In genomic region chr14:62555309-62555829, GRCm38 (mm10) we compare ENCODE assay signal across 8 mouse cellular contexts. TPM values are rescaled to one million over a fixed set of nuclear protein-coding genes. Genes with fewer than 3 reads are reported as not detected.
DNase-seq lines count a peak whose midpoint lies in the region; ATAC-seq and TF ChIP-seq lines count a peak whose summit lies in the region.

Gene Fam124a (plus strand): TSS chr14:62555737.

- H3K4me2 ChIP-seq in embryonic facial prominence, embryonic 13.5 days: peak within 1 kb of the TSS; percentile 92
- peak within 1 kb of the TSS; percentile 96 for H3K4me2 ChIP-seq in limb, embryonic 11.5 days (ENCODE audit: low read depth, severe bottlenecking)
- H3K4me2 ChIP-seq in midbrain, embryonic 12.5 days (replicated peaks): peak within 1 kb of the TSS; percentile 83

- TF ChIP-seq POLR2A in kidney, adult 2 months (IDR thresholded peaks at IDR 0.05; ENCODE audit: low read depth, low read length): no peak
- TF ChIP-seq POLR2A in spleen, adult 2 months (IDR thresholded peaks at IDR 0.05; ENCODE audit: low read depth, low read length): no peak

- WGBS in embryonic facial prominence, embryonic 13.5 days: under 1% methylated on average over 51 of the region's 51 CpGs
- WGBS in kidney, adult 2 months: under 1% methylated on average over 51 of the region's 51 CpGs
- 1% methylated on average over 49 of the region's 51 CpGs for WGBS in limb, embryonic 11.5 days
- under 1% methylated on average over 51 of the region's 51 CpGs for whole genome bisulfite sequencing in midbrain, embryonic 12.5 days
- WGBS in spleen, adult 2 months: under 1% methylated on average over 46 of the region's 51 CpGs

- H3K9ac ChIP-seq in embryonic facial prominence, embryonic 13.5 days: peak within 1 kb of the TSS; percentile 70
- peak within 1 kb of the TSS; percentile 60 for H3K9ac ChIP-seq in limb, embryonic 11.5 days (ENCODE audit: low read length)
- peak within 1 kb of the TSS; percentile 74 for H3K9ac ChIP-seq in midbrain, embryonic 12.5 days (replicated peaks)

- 0 out of 2 replicates have a peak, but pooled peaks have one; percentile 21 for TF ChIP-seq CTCF in kidney, adult 2 months (conservative IDR thresholded peaks at IDR 0.05; ENCODE audit: insufficient read depth, insufficient read length, low read depth, low read length)
- TF ChIP-seq CTCF in spleen, adult 2 months (IDR thresholded peaks at IDR 0.05; ENCODE audit: extremely low read depth, insufficient read depth, insufficient read length, insufficient replicate concordance): peak; percentile 5; the same call in 1 of the 2 replicates

- no peaks in the 10 kb centered on the region for H3K36me3 ChIP-seq in embryonic facial prominence, embryonic 13.5 days
- H3K36me3 ChIP-seq in kidney, adult 2 months (ENCODE audit: control insufficient read depth, insufficient read depth, low read length): no peaks in the 10 kb centered on the region
- H3K36me3 ChIP-seq in limb, embryonic 11.5 days (ENCODE audit: control insufficient read depth, insufficient read depth, low read length): no peaks in the 10 kb centered on the region
- no peaks in the 10 kb centered on the region for H3K36me3 ChIP-seq in midbrain, embryonic 12.5 days
- no peaks in the 10 kb centered on the region for H3K36me3 ChIP-seq in spleen, adult 2 months (ENCODE audit: control insufficient read depth, insufficient read depth, low read length)

- H3K9me3 ChIP-seq in embryonic facial prominence, embryonic 13.5 days: no peaks in the 10 kb centered on the region
- H3K9me3 ChIP-seq in limb, embryonic 11.5 days (ENCODE audit: control insufficient read depth, low read length): no peaks in the 10 kb centered on the region
- no peaks in the 10 kb centered on the region for H3K9me3 ChIP-seq in midbrain, embryonic 12.5 days

- H3K4me1 ChIP-seq in embryonic facial prominence, embryonic 13.5 days: peaks cover 5% of the 10 kb centered on the region
- peaks cover 8% of the 10 kb centered on the region for H3K4me1 ChIP-seq in kidney, adult 2 months (ENCODE audit: control insufficient read depth, insufficient read depth, low read length)
- peaks cover 5% of the 10 kb centered on the region; the same call in 1 of the 2 replicates for H3K4me1 ChIP-seq in limb, embryonic 11.5 days (ENCODE audit: control insufficient read depth, insufficient read depth, low read length)
- peaks cover 16% of the 10 kb centered on the region for H3K4me1 ChIP-seq in midbrain, embryonic 12.5 days
- H3K4me1 ChIP-seq in spleen, adult 2 months (ENCODE audit: control insufficient read depth, insufficient read depth, insufficient read length): peaks cover 6% of the 10 kb centered on the region

- H3K27me3 ChIP-seq in embryonic facial prominence, embryonic 13.5 days: peaks cover 37% of the 10 kb centered on the region
- no peaks in the 10 kb centered on the region for H3K27me3 ChIP-seq in kidney, adult 2 months (replicated peaks; ENCODE audit: control insufficient read depth, insufficient read depth, low read length)
- H3K27me3 ChIP-seq in limb, embryonic 11.5 days (ENCODE audit: control insufficient read depth, insufficient read depth, low read length): peaks cover 20% of the 10 kb centered on the region
- peaks cover 42% of the 10 kb centered on the region for H3K27me3 ChIP-seq in midbrain, embryonic 12.5 days
- H3K27me3 ChIP-seq in spleen, adult 2 months (ENCODE audit: control insufficient read depth, insufficient read depth, low read length): peaks cover 7% of the 10 kb centered on the region; the same call in 1 of the 2 replicates

- peak within 1 kb of the TSS; percentile 62 for H3K4me3 ChIP-seq in embryonic facial prominence, embryonic 13.5 days
- H3K4me3 ChIP-seq in kidney, adult 2 months (ENCODE audit: insufficient read depth, low read depth, low read length): peak within 1 kb of the TSS; percentile 76
- peak within 1 kb of the TSS; percentile 53 for H3K4me3 ChIP-seq in limb, embryonic 11.5 days (ENCODE audit: low read depth, low read length)
- peak within 1 kb of the TSS; percentile 66 for H3K4me3 ChIP-seq in midbrain, embryonic 12.5 days
- H3K4me3 ChIP-seq in spleen, adult 2 months (ENCODE audit: extremely low read depth, insufficient read depth, insufficient read length): peak within 1 kb of the TSS; percentile 47

- DNase-seq in layer of hippocampus, adult 11-12 months (ENCODE audit: low spot score): peak; percentile 76
- DNase-seq in layer of hippocampus, adult 9-10 months (ENCODE audit: low spot score): no peak
- DNase-seq in heart, adult 8-10 months (ENCODE audit: low spot score): peak; percentile 42
- peak; percentile 55 for DNase-seq in kidney, adult 2 months
- DNase-seq in limb, embryonic 11.5 days (ENCODE audit: low spot score): peak; percentile 76
- peak in 1 of 2 experiments; percentile 5 for DNase-seq in spleen, adult 2 months (ENCODE audit: low read depth in 1 of 2, low spot score in 2 of 2)

- H3K27ac ChIP-seq in embryonic facial prominence, embryonic 13.5 days: no peak within 1 kb of the TSS
- no peak within 1 kb of the TSS for H3K27ac ChIP-seq in kidney, adult 2 months (ENCODE audit: insufficient read depth, low read depth, low read length)
- no peak within 1 kb of the TSS for H3K27ac ChIP-seq in limb, embryonic 11.5 days (replicated peaks; ENCODE audit: low read depth, low read length)
- 0 out of 2 replicates have a peak within 1 kb of the TSS, but pooled peaks have one; percentile 20 for H3K27ac ChIP-seq in midbrain, embryonic 12.5 days (replicated peaks)
- no peak within 1 kb of the TSS for H3K27ac ChIP-seq in spleen, adult 2 months (ENCODE audit: insufficient read depth, low read length)

- ATAC-seq in embryonic facial prominence, embryonic 13.5 days (ENCODE audit: insufficient number of reproducible peaks, insufficient read depth, low FRiP score, low TSS enrichment, low read depth): peak; percentile 86
- peak; percentile 82 for ATAC-seq in limb, embryonic 11.5 days (ENCODE audit: insufficient number of reproducible peaks, low FRiP score, low TSS enrichment, low read depth)
- ATAC-seq in midbrain, embryonic 12.5 days (ENCODE audit: low FRiP score, low read depth): peak; percentile 92

RNA-seq across cellular contexts. Expression of gene Fam124a, which starts in this region (rescaled TPM):
- polyA plus RNA-seq in embryonic facial prominence, embryonic 13.5 days (2015; fragmentation: Nextera tagmentation; extraction: Ambion mirVana): 3.1 and 3.3 TPM in 2 replicates
- total RNA-seq in heart, adult 8-10 months (2022): 1 to 10 TPM; 3.6 to 5.0 (median 3.7) TPM
- 4.3 and 4.5 TPM in 2 replicates for polyA plus RNA-seq in kidney, adult 2 months (2012; rRNA removed)
- 0.36 and 0.60 TPM in 2 replicates for polyA plus RNA-seq in limb, embryonic 11.5 days (2014; fragmentation: Nextera tagmentation; extraction: Ambion mirVana)
- 7.8 and 8.3 TPM in 2 replicates for polyA plus RNA-seq in midbrain, embryonic 12.5 days (2016; fragmentation: Nextera tagmentation; extraction: Ambion mirVana)
- 3.7 and 4.3 TPM in 2 replicates for polyA plus RNA-seq in spleen, adult 2 months (2012; rRNA removed)

Comparison
In these comparisons a context has a peak if more than half of its experiments do, and no peak if none do; other contexts are left out.
1. Peak in DNase-seq, ATAC-seq, H3K4me3 ChIP-seq, H3K9ac ChIP-seq and H3K4me2 ChIP-seq in limb, embryonic 11.5 days; RNA of the gene not detected or under 1 TPM.